Comparison of ENCODE assay signal across 8 mouse cellular contexts in the genomic region with DNA sequence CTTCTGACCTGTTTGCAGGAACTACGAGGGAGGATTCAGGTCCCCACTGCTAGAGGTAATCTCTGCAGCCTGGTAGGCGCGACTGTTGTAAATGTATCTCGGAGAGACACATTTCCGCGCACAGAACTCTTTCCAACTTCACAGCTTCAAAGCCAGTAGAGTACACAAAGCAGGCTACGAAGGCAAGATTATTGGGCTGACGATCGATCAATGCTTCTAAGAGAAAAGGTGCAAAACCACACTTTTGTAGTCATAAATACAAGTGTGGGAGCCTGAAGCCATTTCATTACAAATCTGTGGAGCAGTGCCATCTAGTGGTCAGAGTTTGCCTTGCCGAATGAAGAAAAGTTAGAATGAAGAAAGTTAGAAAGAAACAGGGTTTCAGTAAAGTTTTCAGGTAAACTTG.
DNase-seq lines count a peak whose midpoint lies in the region; ATAC-seq and TF ChIP-seq lines count a peak whose summit lies in the region.

No protein-coding gene starts in this region.

- peaks cover 19% of the 10 kb centered on the region for H3K27me3 ChIP-seq in G1E (ENCODE audit: insufficient read depth, low read length)
- H3K27me3 ChIP-seq in neural tube, embryonic 13.5 days, result 0 out of 2 replicates have a peak, but pooled peaks cover 7% of the 10 kb centered on the region

- ATAC-seq in G1E (ENCODE audit: extremely low read depth, insufficient number of reproducible peaks, low FRiP score, poor library complexity, severe bottlenecking), result no peak
- no peak for ATAC-seq in neural tube, embryonic 13.5 days (ENCODE audit: low read depth)

- H3K27ac ChIP-seq in bone marrow, adult 2 months (ENCODE audit: control insufficient read depth, insufficient read depth, low read depth, low read length, poor library complexity), result no peak overlapping the region
- no peak overlapping the region for H3K27ac ChIP-seq in embryonic fibroblast, embryonic 13.5 days (ENCODE audit: insufficient read depth, low read length)
- H3K27ac ChIP-seq in neural tube, embryonic 13.5 days (replicated peaks), result no peak overlapping the region

- H3K36me3 ChIP-seq in G1E (replicated peaks), result no peaks in the 10 kb centered on the region
- no peaks in the 10 kb centered on the region for H3K36me3 ChIP-seq in neural tube, embryonic 13.5 days

- intact Hi-C loops in heart, postnatal 14 days (cut with DNase I), result loop anchor here (5.0 kb wide), 2 partner anchors 120 to 310 kb away; a partner anchor contains a TSS

- no peak for TF ChIP-seq CTCF in G1E (IDR thresholded peaks at IDR 0.05; ENCODE audit: low read depth, low read length)
- TF ChIP-seq CTCF in bone marrow, adult 2 months (IDR thresholded peaks at IDR 0.05; ENCODE audit: control insufficient read depth, insufficient read depth, low read length), result 0 out of 2 replicates have a peak, but pooled peaks have one; percentile 16
- TF ChIP-seq CTCF in embryonic fibroblast, embryonic 13.5 days (IDR thresholded peaks at IDR 0.05; ENCODE audit: borderline replicate concordance, insufficient read depth, low read length), result no peak
- TF ChIP-seq CTCF in lung, adult 2 months (IDR thresholded peaks at IDR 0.05; ENCODE audit: insufficient read depth, low read length), result 0 out of 2 replicates have a peak, but pooled peaks have one; percentile 22

- no peak for TF ChIP-seq POLR2A in bone marrow, adult 2 months (IDR thresholded peaks at IDR 0.05; ENCODE audit: borderline replicate concordance, control insufficient read depth, low read depth, low read length)
- TF ChIP-seq POLR2A in embryonic fibroblast, embryonic 13.5 days (IDR thresholded peaks at IDR 0.05; ENCODE audit: low read depth, low read length), result no peak
- TF ChIP-seq POLR2A in lung, adult 2 months (IDR thresholded peaks at IDR 0.05; ENCODE audit: borderline replicate concordance, extremely low read depth, low read depth, low read length), result no peak

- peaks cover 32% of the 10 kb centered on the region for H3K4me1 ChIP-seq in G1E (ENCODE audit: insufficient read depth, low read depth, low read length)
- H3K4me1 ChIP-seq in bone marrow, adult 2 months (ENCODE audit: control insufficient read depth, insufficient read depth, low read length), result no peaks in the 10 kb centered on the region
- no peaks in the 10 kb centered on the region for H3K4me1 ChIP-seq in embryonic fibroblast, embryonic 13.5 days (ENCODE audit: control insufficient read depth, insufficient read depth, low read length)
- H3K4me1 ChIP-seq in lung, adult 2 months (ENCODE audit: control insufficient read depth, insufficient read depth, low read length), result no peaks in the 10 kb centered on the region; the same call in 1 of the 2 replicates
- peaks cover 7% of the 10 kb centered on the region; the same call in 1 of the 2 replicates for H3K4me1 ChIP-seq in neural tube, embryonic 13.5 days (replicated peaks)

- H3K4me2 ChIP-seq in neural tube, embryonic 13.5 days, result peak overlapping the region; percentile 58

- no peak overlapping the region for H3K4me3 ChIP-seq in G1E (ENCODE audit: low read depth, low read length)
- H3K4me3 ChIP-seq in bone marrow, adult 2 months (replicated peaks; ENCODE audit: control insufficient read depth, low read depth, low read length), result no peak overlapping the region
- H3K4me3 ChIP-seq in embryonic fibroblast, embryonic 13.5 days (ENCODE audit: insufficient read depth, low read length), result peak overlapping the region; percentile 30
- no peak overlapping the region for H3K4me3 ChIP-seq in lung, adult 2 months (replicated peaks; ENCODE audit: extremely low read depth, low read depth, low read length)
- peak overlapping the region; percentile 30 for H3K4me3 ChIP-seq in neural tube, embryonic 13.5 days

- H3K9me3 ChIP-seq in G1E (replicated peaks), result no peaks in the 10 kb centered on the region
- no peaks in the 10 kb centered on the region for H3K9me3 ChIP-seq in neural tube, embryonic 13.5 days

- 8% methylated on average over 10 of the region's 10 CpGs for WGBS in bone marrow, adult 2 months
- WGBS in large intestine, adult 2 months, result 4% methylated on average over 10 of the region's 10 CpGs
- 6% methylated on average over 10 of the region's 10 CpGs for WGBS in lung, adult 2 months
- WGBS in neural tube, embryonic 13.5 days, result 6% methylated on average over 10 of the region's 10 CpGs

- DNase-seq in G1E (ENCODE audit: low spot score), result peak; percentile 22
- peak; percentile 57 to 78 for DNase-seq in heart, postnatal 14 days
- DNase-seq in large intestine, adult 2 months (ENCODE audit: low read depth, low spot score), result peak; percentile 29
- peak; percentile 57 for DNase-seq in lung, adult 2 months
- peak; percentile 44 to 45 for DNase-seq in urinary bladder, postnatal 36 days (ENCODE audit: low spot score in 2 of 2)

- peak overlapping the region; percentile 49; the same call in 1 of the 2 replicates for H3K9ac ChIP-seq in neural tube, embryonic 13.5 days

Comparison
In these comparisons a context has a peak if more than half of its experiments do, and no peak if none do; other contexts are left out.
1. H3K4me3 ChIP-seq: peak in embryonic fibroblast, embryonic 13.5 days (single experiment) and neural tube, embryonic 13.5 days (single experiment); none in G1E (single experiment), bone marrow, adult 2 months (single experiment) and lung, adult 2 months (single experiment).
2. CTCF ChIP-seq: peak in bone marrow, adult 2 months (single experiment) and lung, adult 2 months (single experiment); none in G1E (single experiment) and embryonic fibroblast, embryonic 13.5 days (single experiment).
3. Peak in every context shown above with its lines, with median percentiles within 50 percentile points of each other: DNase-seq.